ENCODE assay signal across 10 mouse cellular contexts in genomic region chr3:34692394-34692745, GRCm38 (mm10). TPM values are rescaled to one million over a fixed set of nuclear protein-coding genes. Genes with fewer than 3 reads are reported as not detected.
DNase-seq lines count a peak whose midpoint lies in the region; ATAC-seq and TF ChIP-seq lines count a peak whose summit lies in the region.
"Had no signal": no experiment of that assay in that cellular context is flagged by ENCODE, and none has a peak within 500 bp of the region (broad histone marks: within the 10 kb centered on the region; RNA-seq: fewer than 3 reads in every experiment).

No protein-coding gene starts in this region.

- no peaks in the 10 kb centered on the region for H3K36me3 ChIP-seq in lung, embryonic 14.5 days (ENCODE audit: insufficient read depth)
- no peaks in the 10 kb centered on the region for H3K36me3 ChIP-seq in intestine, postnatal 0 days (ENCODE audit: control insufficient read depth, insufficient read depth)
- H3K36me3 ChIP-seq in neural tube, embryonic 15.5 days, result no peaks in the 10 kb centered on the region

- peak; percentile 52; the same call in 1 of the 2 replicates for ATAC-seq in lung, embryonic 14.5 days (ENCODE audit: insufficient read depth)
- no peak for ATAC-seq in intestine, postnatal 0 days
- peak; percentile 51 for ATAC-seq in neural tube, embryonic 15.5 days (ENCODE audit: low FRiP score)

- peak overlapping the region; percentile 29; the same call in 1 of the 2 replicates for H3K9ac ChIP-seq in lung, embryonic 14.5 days
- H3K9ac ChIP-seq in intestine, postnatal 0 days (ENCODE audit: low read depth, low read length), result no peak overlapping the region
- H3K9ac ChIP-seq in neural tube, embryonic 15.5 days (replicated peaks), result peak overlapping the region; percentile 27

- no peaks in the 10 kb centered on the region for H3K4me1 ChIP-seq in cerebellum, adult 2 months (ENCODE audit: control insufficient read depth, insufficient read depth, low read length)
- H3K4me1 ChIP-seq in lung, embryonic 14.5 days (ENCODE audit: insufficient read depth), result no peaks in the 10 kb centered on the region
- no peaks in the 10 kb centered on the region for H3K4me1 ChIP-seq in intestine, postnatal 0 days (replicated peaks; ENCODE audit: control insufficient read depth, insufficient read depth, low read length)
- peaks cover 12% of the 10 kb centered on the region for H3K4me1 ChIP-seq in neural tube, embryonic 15.5 days

- TF ChIP-seq POLR2A in cerebellum, adult 2 months (IDR thresholded peaks at IDR 0.05; ENCODE audit: borderline replicate concordance, insufficient read depth, low read length), result no peak

- no peaks in the 10 kb centered on the region for H3K9me3 ChIP-seq in lung, embryonic 14.5 days (ENCODE audit: low read depth, low read length)
- H3K9me3 ChIP-seq in intestine, postnatal 0 days (ENCODE audit: control insufficient read depth), result no peaks in the 10 kb centered on the region
- H3K9me3 ChIP-seq in neural tube, embryonic 15.5 days (replicated peaks), result no peaks in the 10 kb centered on the region

- no peak overlapping the region for H3K27ac ChIP-seq in cerebellum, adult 2 months (ENCODE audit: insufficient read depth, low read length)
- no peak overlapping the region for H3K27ac ChIP-seq in lung, embryonic 14.5 days (ENCODE audit: low read depth)
- no peak overlapping the region for H3K27ac ChIP-seq in intestine, postnatal 0 days (ENCODE audit: low read depth, low read length)
- peak overlapping the region; percentile 35; the same call in 1 of the 2 replicates for H3K27ac ChIP-seq in neural tube, embryonic 15.5 days (replicated peaks)
- H3K27ac ChIP-seq: heart, adult 2 months had no signal

- no peak for DNase-seq in cerebellum, adult 2 months
- no peak for DNase-seq in cerebellum, postnatal 4 days (ENCODE audit: low spot score in 2 of 2)
- no peak for DNase-seq in lung, embryonic 14.5 days
- no peak for DNase-seq in lung, adult 18-20 months
- DNase-seq in T-cell, adult 2 months (ENCODE audit: low spot score), result no peak
- no peak for DNase-seq in layer of hippocampus, adult 18-20 months (ENCODE audit: low spot score in 2 of 2)
- DNase-seq: cerebellum, adult 11 months; heart, adult 2 months had no signal

- 15% methylated on average over 15 of the region's 15 CpGs for WGBS in cerebellum, adult 2 months
- 19% methylated on average over 15 of the region's 15 CpGs for WGBS in lung, embryonic 14.5 days
- 26% methylated on average over 15 of the region's 15 CpGs for WGBS in intestine, postnatal 0 days
- WGBS in neural tube, embryonic 15.5 days, result 8% methylated on average over 12 of the region's 15 CpGs

- no peak for TF ChIP-seq CTCF in cerebellum, adult 2 months (IDR thresholded peaks at IDR 0.05; ENCODE audit: borderline replicate concordance, insufficient read depth, low read depth, low read length)
- TF ChIP-seq CTCF in lung, embryonic 14.5 days (IDR thresholded peaks at IDR 0.05; ENCODE audit: low read depth), result no peak
- no peak for TF ChIP-seq CTCF in intestine, postnatal 0 days (IDR thresholded peaks at IDR 0.05; ENCODE audit: low read depth)

- H3K4me3 ChIP-seq in cerebellum, adult 2 months (replicated peaks; ENCODE audit: insufficient read depth, low read depth, low read length), result peak overlapping the region; percentile 34
- peak overlapping the region; percentile 21; the same call in 1 of the 2 replicates for H3K4me3 ChIP-seq in lung, embryonic 14.5 days (ENCODE audit: low read depth, low read length)
- no peak overlapping the region for H3K4me3 ChIP-seq in intestine, postnatal 0 days (ENCODE audit: low read depth, low read length)
- peak overlapping the region; percentile 35 for H3K4me3 ChIP-seq in neural tube, embryonic 15.5 days (replicated peaks)
- H3K4me3 ChIP-seq: heart, adult 2 months had no signal

- no peaks in the 10 kb centered on the region; the same call in 1 of the 2 replicates for H3K27me3 ChIP-seq in cerebellum, adult 2 months (ENCODE audit: control insufficient read depth, insufficient read depth, low read length)
- H3K27me3 ChIP-seq in lung, embryonic 14.5 days (ENCODE audit: insufficient read depth, low read length), result no peaks in the 10 kb centered on the region
- H3K27me3 ChIP-seq in intestine, postnatal 0 days (replicated peaks; ENCODE audit: control insufficient read depth, insufficient read depth, low read length), result no peaks in the 10 kb centered on the region
- no peaks in the 10 kb centered on the region for H3K27me3 ChIP-seq in neural tube, embryonic 15.5 days (replicated peaks)

- H3K4me2 ChIP-seq in lung, embryonic 14.5 days, result peak overlapping the region; percentile 59
- H3K4me2 ChIP-seq in intestine, postnatal 0 days (replicated peaks; ENCODE audit: low read depth), result peak overlapping the region; percentile 38; the same call in 1 of the 2 replicates
- H3K4me2 ChIP-seq in neural tube, embryonic 15.5 days, result peak overlapping the region; percentile 63

RNA-seq across cellular contexts. Expression of gene Sox2, which starts 42.2 kb away (rescaled TPM):
- polyA plus RNA-seq in cerebellum, adult 2 months (2012; rRNA removed), result 24.5 and 26.5 TPM in 2 replicates
- 4.0 and 5.0 TPM in 2 replicates for polyA plus RNA-seq in lung, embryonic 14.5 days (2014; fragmentation: Nextera tagmentation; extraction: Ambion mirVana)
- 0.25 and 0.33 TPM in 2 replicates for polyA plus RNA-seq in intestine, postnatal 0 days (2015; fragmentation: Nextera tagmentation; extraction: Ambion mirVana)
- 11.1 and 13.4 TPM in 2 replicates for polyA plus RNA-seq in neural tube, embryonic 15.5 days (2015; fragmentation: Nextera tagmentation; extraction: Ambion mirVana)
- 10 to 100 TPM; 41.6 to 53.0 TPM for total RNA-seq in layer of hippocampus, adult 18-20 months (2021)
- total RNA-seq: heart, adult 2 months had no signal
